Mouse (Mus musculus) heart, embryonic 14.5 days (tissue): Measurements from ENCODE around the gene Col24a1. TPM values are rescaled to one million over a fixed set of nuclear protein-coding genes. Genes with fewer than 3 reads are reported as not detected.

Experiments
- polyA plus RNA-seq: library from polyadenylated mRNA; unstranded; fragments of >200 nt; fragmentation: Nextera tagmentation; extraction: Ambion mirVana; gene quantifications from 2 replicates; pipeline ENCODE4 v1.2.1, GENCODE M21; 2014

Col24a1 gene
- polyA plus RNA-seq, 1 experiment from 2014 or later, result 0.57 TPM

Other genes starting within 250 kb of the Col24a1 start
- 0.04 and 0.26 TPM in 2 replicates for gene Clca2, start 193.0 kb upstream of the Col24a1 start, polyA plus RNA-seq
- gene Odf2l, start 173.9 kb upstream of the Col24a1 start, polyA plus RNA-seq, result 10.3 and 15.2 TPM in 2 replicates